Mouse (Mus musculus): ENCODE results near the gene Camk1d.

- no peak for TF ChIP-seq GABPA (IDR thresholded peaks at IDR 0.05; ENCODE audit: insufficient replicate concordance, low read depth, low read length)
- TF ChIP-seq ZMIZ1 (IDR thresholded peaks at IDR 0.05; ENCODE audit: low read depth, low read length), result no peak
- no peak for TF ChIP-seq MAFK (IDR thresholded peaks at IDR 0.05; ENCODE audit: insufficient replicate concordance, low read length)
- TF ChIP-seq ZC3H11A (IDR thresholded peaks at IDR 0.05; ENCODE audit: low read depth, low read length), result no peak
- TF ChIP-seq POLR2A (IDR thresholded peaks at IDR 0.05; ENCODE audit: low read depth, low read length), result no peak
- no peak for TF ChIP-seq SIN3A (IDR thresholded peaks at IDR 0.05; ENCODE audit: low read length)
These were observed 195.1 kb downstream of the Camk1d start for GRCm38 (mm10) chr2:5519221-5519669.
